Mouse (Mus musculus) heart, embryonic 12.5 days (tissue): ENCODE results near the gene Scn5a. TPM values are rescaled to one million over a fixed set of nuclear protein-coding genes. Genes with fewer than 3 reads are reported as not detected.

ENCODE experiments used
- ATAC-seq: fragments of 200-750 bp; cut with Nextera tagmentation; 2 replicates; pipeline ENCODE4 v1.8.0; 2017; ENCODE audit warnings: moderate TSS enrichment, moderate library complexity; ENCODE audit not compliant: insufficient number of reproducible peaks, low FRiP score
- H3K27ac ChIP-seq: fragments of 300-500 bp; sonication (generic); 2 replicates; pipeline ENCODE4 v1.5.1; 2016; ENCODE audit warnings: mild to moderate bottlenecking, moderate library complexity; ENCODE audit not compliant: poor library complexity, severe bottlenecking
- H3K27me3 ChIP-seq: fragments of 300-500 bp; sonication (generic); replicated peaks from 2 replicates; pipeline ENCODE4 v1.6.1; 2016; ENCODE audit warnings: mild to moderate bottlenecking, moderate library complexity
- H3K36me3 ChIP-seq: fragments of 300-500 bp; sonication (generic); 2 replicates; pipeline ENCODE4 v1.6.1; 2016; ENCODE audit warnings: mild to moderate bottlenecking, moderate library complexity
- H3K4me1 ChIP-seq: fragments of 300-500 bp; sonication (generic); replicated peaks from 2 replicates; pipeline ENCODE4 v1.6.1; 2016; ENCODE audit warnings: mild to moderate bottlenecking
- H3K4me2 ChIP-seq: fragments of 300-500 bp; sonication (generic); 2 replicates; pipeline ENCODE4 v1.6.1; 2016; ENCODE audit warnings: mild to moderate bottlenecking, moderate library complexity
- H3K4me3 ChIP-seq: fragments of 300-500 bp; sonication (generic); 2 replicates; pipeline ENCODE4 v1.5.1; 2016; ENCODE audit warnings: mild to moderate bottlenecking
- H3K9ac ChIP-seq: fragments of 300-500 bp; sonication (generic); 2 replicates; pipeline ENCODE4 v1.6.1; 2016; ENCODE audit warnings: mild to moderate bottlenecking, moderate library complexity
- H3K9me3 ChIP-seq: fragments of 300-500 bp; sonication (generic); replicated peaks from 2 replicates; pipeline ENCODE4 v1.6.1; 2016; ENCODE audit warnings: mild to moderate bottlenecking, moderate library complexity
- WGBS: fragments of 180-500 bp; shearing (Covaris S2); methylation state at CpG from one replicate; pipeline ENCODE4 v1.1.7; 2016; 5-methylcytosine and 5-hydroxymethylcytosine counted together
- polyA plus RNA-seq: library from polyadenylated mRNA; unstranded; fragments of >200 nt; fragmentation: Nextera tagmentation; extraction: Ambion mirVana; gene quantifications from 2 replicates; pipeline ENCODE4 v1.2.1, GENCODE M21; 2016

Gene Scn5a
- polyA plus RNA-seq, 1 experiment from 2014 or later: 15.9 TPM

- H3K4me1 ChIP-seq: peaks cover 25% of the 10 kb centered on the region
- H3K27me3 ChIP-seq: peaks cover 6% of the 10 kb centered on the region; the same call in 1 of the 2 replicates
- H3K9ac ChIP-seq: no peak overlapping the region
- ATAC-seq: no peak
- H3K4me3 ChIP-seq: no peak overlapping the region
- H3K9me3 ChIP-seq: no peaks in the 10 kb centered on the region
- peaks cover 15% of the 10 kb centered on the region; the same call in 1 of the 2 replicates for H3K36me3 ChIP-seq
- no peak overlapping the region for H3K27ac ChIP-seq
- WGBS: 87% methylated on average over 4 of the region's 4 CpGs
- H3K4me2 ChIP-seq: no peak overlapping the region
Measured at GRCm38 (mm10) chr9:119481612-119482011, 97.2 kb downstream of the Scn5a start.

GRCm38 (mm10) chr9:119479297-119479696 lies 99.5 kb downstream of the Scn5a start:
- Histone ChIP-seq H3K4me1 (peaks cover 40% of the 10 kb centered on the region), H3K27ac (0 out of 2 replicates have a peak overlapping the region, but pooled peaks have one; percentile 24), H3K27me3 (peaks cover 8% of the 10 kb centered on the region; the same call in 1 of the 2 replicates), H3K9me3 (no peaks in the 10 kb centered on the region), H3K9ac (peak overlapping the region; percentile 7; the same call in 1 of the 2 replicates), H3K4me3 (no peak overlapping the region), H3K36me3 (no peaks in the 10 kb centered on the region), H3K4me2 (no peak overlapping the region)
- 38% methylated on average over 8 of the region's 8 CpGs for WGBS
- no peak for ATAC-seq

DNA sequence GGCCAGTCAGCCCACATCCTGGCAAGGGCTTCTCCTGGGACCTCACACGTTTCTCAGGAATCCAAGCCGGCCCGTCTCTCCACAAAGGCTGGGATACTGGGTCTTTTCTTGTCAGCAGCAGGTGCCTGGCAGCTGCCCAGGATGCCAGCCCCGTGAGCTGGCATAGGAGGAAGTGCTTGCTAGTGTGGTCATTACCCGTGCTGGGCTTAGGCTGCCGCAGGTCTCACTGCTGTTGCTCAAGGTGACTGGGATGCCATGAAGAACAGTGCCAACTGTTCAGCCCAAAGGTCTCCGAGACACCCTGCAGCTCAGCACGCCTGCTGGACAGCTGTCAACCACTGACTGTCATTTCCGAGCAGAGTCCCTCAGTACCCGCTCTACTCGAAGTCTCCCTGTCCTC lies 100.5 kb downstream of the Scn5a start:
- WGBS: 77% methylated on average over 11 of the region's 11 CpGs
- Histone ChIP-seq H3K4me1 (peaks cover 50% of the 10 kb centered on the region), H3K9me3 (no peaks in the 10 kb centered on the region), H3K27ac (no peak overlapping the region), H3K27me3 (peaks cover 8% of the 10 kb centered on the region; the same call in 1 of the 2 replicates), H3K36me3 (no peaks in the 10 kb centered on the region), H3K4me2 (no peak overlapping the region), H3K9ac (no peak overlapping the region), H3K4me3 (no peak overlapping the region)
- ATAC-seq: no peak

DNA sequence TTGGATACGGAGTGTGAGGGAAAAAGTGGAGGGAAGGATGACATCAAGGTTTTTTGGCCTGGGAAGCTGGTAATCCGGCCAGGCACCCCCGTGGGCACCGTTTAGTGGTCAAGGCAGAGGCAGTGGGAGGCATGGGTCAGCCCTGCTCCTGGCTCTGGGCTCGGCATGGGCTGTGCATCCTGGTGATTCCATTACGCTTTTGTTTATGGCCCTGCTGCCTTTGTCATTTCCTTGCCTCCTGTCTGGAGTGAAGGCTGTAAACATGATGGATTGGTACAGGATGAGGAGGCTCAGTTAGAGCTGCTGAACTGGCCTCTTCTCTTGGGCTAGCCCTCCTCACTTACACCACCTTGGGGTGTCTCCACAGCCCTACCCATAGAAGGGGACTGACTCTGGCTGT lies 101.1 kb downstream of the Scn5a start:
- 45% methylated on average over 6 of the region's 6 CpGs for WGBS
- H3K9me3 ChIP-seq: no peaks in the 10 kb centered on the region
- peaks cover 8% of the 10 kb centered on the region; the same call in 1 of the 2 replicates for H3K27me3 ChIP-seq
- ATAC-seq: no peak
- no peak overlapping the region for H3K27ac ChIP-seq
- H3K4me3 ChIP-seq: no peak overlapping the region
- peaks cover 56% of the 10 kb centered on the region for H3K4me1 ChIP-seq
- no peak overlapping the region for H3K9ac ChIP-seq
- no peak overlapping the region for H3K4me2 ChIP-seq
- no peaks in the 10 kb centered on the region for H3K36me3 ChIP-seq

GRCm38 (mm10) chr9:119474717-119475611 lies 103.9 kb downstream of the Scn5a start:
- peak overlapping the region; percentile 4; the same call in 1 of the 2 replicates for H3K9ac ChIP-seq
- H3K4me1 ChIP-seq: peaks cover 80% of the 10 kb centered on the region
- no peaks in the 10 kb centered on the region for H3K36me3 ChIP-seq
- 52% methylated on average over 15 of the region's 15 CpGs for WGBS
- no peak overlapping the region for H3K4me3 ChIP-seq
- H3K4me2 ChIP-seq: no peak overlapping the region
- H3K27me3 ChIP-seq: peaks cover 8% of the 10 kb centered on the region; the same call in 1 of the 2 replicates
- no peak for ATAC-seq
- no peak overlapping the region for H3K27ac ChIP-seq
- no peaks in the 10 kb centered on the region for H3K9me3 ChIP-seq

DNA sequence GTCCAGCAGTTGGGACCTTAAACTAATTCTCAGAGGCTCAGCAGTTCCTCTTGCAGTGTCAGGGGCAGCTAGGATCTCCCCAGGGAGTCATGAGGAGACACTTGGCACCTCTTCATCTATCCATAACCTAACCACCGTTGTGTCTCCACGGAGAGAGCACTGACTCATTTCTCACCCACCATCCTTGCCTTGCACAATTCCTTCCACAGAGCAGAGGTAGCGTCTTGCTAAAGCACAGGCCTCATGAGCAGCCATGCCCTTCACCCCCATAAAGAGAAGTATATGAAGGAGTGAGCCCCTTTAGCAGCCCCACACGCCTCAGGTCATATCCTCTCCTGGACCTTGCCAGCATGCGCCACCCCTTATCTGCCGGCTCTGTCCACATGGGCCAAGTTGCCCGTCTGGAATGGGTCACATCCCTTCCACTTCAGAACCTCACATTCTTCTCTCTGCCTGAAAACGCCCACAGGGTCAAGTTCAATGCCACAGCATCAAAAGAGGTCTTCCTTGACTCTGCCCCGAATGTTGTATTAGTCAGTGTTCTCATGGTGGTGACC lies 105.1 kb downstream of the Scn5a start:
- WGBS: 68% methylated on average over 9 of the region's 9 CpGs
- Histone ChIP-seq H3K36me3 (no peaks in the 10 kb centered on the region), H3K9me3 (no peaks in the 10 kb centered on the region), H3K4me2 (no peak overlapping the region), H3K4me3 (no peak overlapping the region), H3K9ac (no peak overlapping the region), H3K27ac (no peak overlapping the region), H3K4me1 (peaks cover 80% of the 10 kb centered on the region), H3K27me3 (peaks cover 8% of the 10 kb centered on the region; the same call in 1 of the 2 replicates)
- ATAC-seq: no peak

- no peak overlapping the region for H3K4me2 ChIP-seq
- 92% methylated on average over 1 of the region's 1 CpGs for WGBS
- peaks cover 80% of the 10 kb centered on the region for H3K4me1 ChIP-seq
- no peak overlapping the region for H3K9ac ChIP-seq
- H3K4me3 ChIP-seq: no peak overlapping the region
- peak overlapping the region; percentile 14; the same call in 1 of the 2 replicates for H3K27ac ChIP-seq
- no peaks in the 10 kb centered on the region for H3K9me3 ChIP-seq
- H3K27me3 ChIP-seq: peaks cover 8% of the 10 kb centered on the region
- H3K36me3 ChIP-seq: no peaks in the 10 kb centered on the region
- ATAC-seq: no peak
Measured at GRCm38 (mm10) chr9:119473011-119473410, 105.8 kb downstream of the Scn5a start.

DNA sequence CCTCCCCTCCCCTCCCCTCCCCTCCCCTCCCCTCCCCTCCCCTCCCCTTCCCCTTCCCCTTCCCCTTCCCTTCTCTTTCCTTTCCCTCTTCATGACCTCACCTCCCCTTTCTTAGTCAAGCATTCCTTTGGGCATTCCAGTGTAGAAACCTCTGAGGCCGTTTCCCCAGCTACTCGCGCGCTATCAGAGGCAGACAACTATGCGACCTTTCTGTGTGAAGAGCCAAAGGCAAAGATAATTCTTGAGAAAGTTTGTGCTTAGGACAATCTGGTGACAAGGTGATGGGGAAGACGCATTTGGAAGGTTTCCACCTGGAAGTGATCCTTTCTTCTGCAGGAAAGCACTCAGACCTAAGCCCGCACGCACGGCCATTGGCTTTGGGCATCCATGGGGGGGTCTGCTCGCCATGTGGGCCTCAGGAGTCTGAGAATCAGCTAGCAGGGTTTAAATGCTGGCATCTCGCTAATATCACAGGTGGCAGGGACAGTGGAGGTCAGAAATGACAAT lies 106.4 kb downstream of the Scn5a start:
- Histone ChIP-seq H3K9me3 (no peaks in the 10 kb centered on the region), H3K4me3 (no peak overlapping the region), H3K4me2 (no peak overlapping the region), H3K9ac (no peak overlapping the region), H3K27ac (peak overlapping the region; percentile 14; the same call in 1 of the 2 replicates), H3K36me3 (no peaks in the 10 kb centered on the region), H3K27me3 (peaks cover 8% of the 10 kb centered on the region), H3K4me1 (peaks cover 82% of the 10 kb centered on the region)
- WGBS: 44% methylated on average over 11 of the region's 11 CpGs
- no peak for ATAC-seq

GRCm38 (mm10) chr9:119469691-119470353 lies 109.0 kb downstream of the Scn5a start:
- peaks cover 80% of the 10 kb centered on the region for H3K4me1 ChIP-seq
- WGBS: 17% methylated on average over 8 of the region's 8 CpGs

GRCm38 (mm10) chr9:119465595-119465994 lies 113.2 kb downstream of the Scn5a start:
- 60% methylated on average over 7 of the region's 7 CpGs for WGBS
- H3K9ac ChIP-seq: no peak overlapping the region
- H3K27me3 ChIP-seq: peaks cover 3% of the 10 kb centered on the region; the same call in 1 of the 2 replicates
- ATAC-seq: no peak
- H3K4me3 ChIP-seq: no peak overlapping the region
- no peak overlapping the region for H3K27ac ChIP-seq
- H3K4me1 ChIP-seq: peaks cover 40% of the 10 kb centered on the region
- no peak overlapping the region for H3K4me2 ChIP-seq
- peaks cover 40% of the 10 kb centered on the region for H3K36me3 ChIP-seq
- no peaks in the 10 kb centered on the region for H3K9me3 ChIP-seq

More at GRCm38 (mm10) chr9:119469691-119470353, 109.0 kb downstream of the Scn5a start:
- Histone ChIP-seq H3K9ac (no peak overlapping the region), H3K36me3 (peaks cover 9% of the 10 kb centered on the region), H3K27ac (peak overlapping the region; percentile 83), H3K4me2 (peak overlapping the region; percentile 27), H3K27me3 (peaks cover 3% of the 10 kb centered on the region; the same call in 1 of the 2 replicates), H3K9me3 (no peaks in the 10 kb centered on the region), H3K4me3 (no peak overlapping the region)
- peak; percentile 91 for ATAC-seq
